Mouse (Mus musculus) thymus, postnatal 14 days (tissue): Measurements from ENCODE around the gene Foxd4.
"Not testable (repeated sequence)": the region's sequence is repeated elsewhere in the genome, so short reads cannot be mapped to it uniquely, and the experiment has no call there.

Source experiments
- DNase-seq: peaks from one replicate; pipeline ENCODE4 v3.0.0; 2021

Gene Foxd4

DNA sequence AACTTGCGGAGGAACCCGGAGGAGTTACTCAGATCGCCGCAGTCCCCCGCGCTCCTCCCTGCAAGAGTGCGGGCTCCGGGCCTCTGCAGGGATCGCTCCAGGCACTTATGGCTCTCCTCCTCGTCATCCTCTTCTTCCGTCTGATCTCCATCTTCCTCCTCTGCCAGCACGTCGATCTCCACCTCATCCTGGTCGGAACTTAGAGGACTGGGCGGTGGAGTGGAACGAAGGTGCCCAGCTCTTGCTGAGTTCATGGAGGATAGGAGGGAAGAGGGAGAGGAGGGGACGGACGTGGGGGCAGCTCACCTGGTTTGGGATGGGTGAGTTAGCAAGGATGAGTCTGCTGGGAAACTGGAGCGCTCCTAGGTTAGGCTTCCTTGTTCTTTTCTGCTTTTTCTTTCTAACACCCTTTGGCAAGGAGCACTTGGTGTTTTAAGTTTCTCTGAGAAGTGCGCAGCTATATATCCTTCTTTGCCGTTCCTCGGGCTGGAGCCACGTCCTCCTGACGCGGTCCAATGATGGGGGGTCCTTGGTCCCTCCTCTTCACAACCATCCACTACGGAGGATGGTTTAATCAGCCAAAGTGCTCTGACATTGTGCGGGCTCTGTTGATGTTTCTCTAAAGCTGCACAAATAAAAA, at the start of gene Foxd4:
Gene Foxd4, minus strand, starts transcription at position 617 of the 640 bp plus-strand sequence.
- no peak for DNase-seq

GRCm38 (mm10) chr19:24945521-24946262, 44.7 kb upstream of the Foxd4 start:
- no peak for DNase-seq

GRCm38 (mm10) chr19:24937084-24937483, 36.1 kb upstream of the Foxd4 start:
- no peak for DNase-seq

GRCm38 (mm10) chr19:24929041-24929440, 28.0 kb upstream of the Foxd4 start:
- DNase-seq = no peak

DNA sequence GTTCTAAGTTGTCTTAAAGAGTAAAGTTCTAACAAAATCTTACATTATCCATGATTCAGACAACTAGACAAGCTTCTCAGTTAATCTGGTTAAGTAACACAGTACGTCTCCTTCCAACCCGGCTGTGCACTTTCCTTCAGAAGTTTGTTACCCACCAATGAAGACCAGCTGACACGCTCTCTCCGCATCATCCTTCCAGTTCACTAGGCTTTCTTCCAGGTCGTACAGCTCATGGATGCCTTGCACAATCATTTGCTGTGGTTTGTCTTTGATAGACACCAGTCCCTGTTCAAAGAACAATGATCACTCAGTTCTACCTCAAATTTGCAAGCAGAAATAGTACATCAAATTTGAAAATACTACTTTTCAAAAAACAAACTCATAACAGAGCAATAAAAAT, 19.9 kb upstream of the Foxd4 start:
- DNase-seq = no peak

- no peak for DNase-seq
Observed at GRCm38 (mm10) chr19:24908385-24909155, 7.6 kb upstream of the Foxd4 start.

GRCm38 (mm10) chr19:24907655-24908054, 6.7 kb upstream of the Foxd4 start:
- no peak for DNase-seq

- no peak for DNase-seq
Observed at GRCm38 (mm10) chr19:24902821-24903220, 1.8 kb upstream of the Foxd4 start.

GRCm38 (mm10) chr19:24902256-24902655, 1.3 kb upstream of the Foxd4 start:
- DNase-seq = no peak

DNA sequence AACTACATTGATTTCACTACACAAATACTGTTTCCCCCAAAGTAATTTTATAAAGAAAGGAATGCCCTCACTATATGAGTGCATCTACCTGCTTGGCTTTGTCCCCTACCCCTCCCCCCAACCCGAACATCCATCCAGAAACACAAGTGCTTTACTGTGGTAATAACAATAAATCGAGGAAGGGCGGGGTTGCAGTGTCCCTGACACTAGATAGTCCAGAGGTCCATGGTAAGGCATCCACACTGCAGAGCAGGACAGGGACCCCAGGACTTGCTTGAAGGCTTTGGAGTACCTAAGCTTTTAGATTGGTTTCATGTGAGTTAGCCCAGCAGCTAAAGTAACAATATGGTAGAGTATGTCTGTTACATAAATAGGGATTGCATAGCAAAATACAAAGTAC, 669 bp upstream of the Foxd4 start:
- no peak for DNase-seq

- DNase-seq = peak; percentile 15
Observed at GRCm38 (mm10) chr19:24899578-24900544, 1.1 kb downstream of the Foxd4 start.

DNA sequence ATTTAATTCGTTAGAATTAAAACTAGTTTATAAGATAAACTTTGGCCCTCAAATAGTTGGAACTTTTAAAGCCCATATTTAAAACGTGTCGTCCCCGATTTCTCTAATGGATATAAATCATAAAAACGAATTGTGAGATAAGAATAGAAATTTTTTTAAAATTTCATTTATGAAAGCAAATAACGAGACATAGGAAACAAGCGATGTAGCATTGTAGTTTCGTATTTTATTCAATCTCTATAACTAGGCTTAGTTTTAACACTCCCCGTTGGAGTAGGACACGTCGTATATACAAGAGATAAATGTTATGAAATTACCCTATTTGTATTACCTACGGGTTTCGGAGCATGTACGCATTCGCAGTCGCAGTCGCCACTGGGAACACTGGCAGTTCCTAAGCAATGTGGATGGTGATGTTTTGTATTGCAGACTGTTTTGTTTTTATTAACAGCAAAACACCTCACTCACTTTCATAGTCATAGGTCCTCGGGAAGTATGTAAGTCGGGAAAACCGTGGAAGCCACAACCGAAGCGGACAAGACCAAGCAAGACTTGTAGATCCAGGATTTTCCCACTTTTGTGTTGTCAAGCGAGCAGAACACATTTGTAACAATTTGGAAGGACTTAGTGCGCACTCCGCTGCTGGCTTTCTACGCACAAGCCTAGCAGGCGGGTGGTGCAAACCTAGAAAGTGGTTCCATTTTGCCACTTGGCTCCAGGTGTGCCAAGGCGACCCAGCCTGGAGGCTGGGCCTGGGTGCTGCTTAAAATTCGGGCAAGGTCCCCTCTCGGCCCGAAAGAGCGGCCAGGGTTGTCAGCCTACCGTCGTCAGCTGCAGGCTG, 2.0 kb downstream of the Foxd4 start:
- no peak for DNase-seq

DNA sequence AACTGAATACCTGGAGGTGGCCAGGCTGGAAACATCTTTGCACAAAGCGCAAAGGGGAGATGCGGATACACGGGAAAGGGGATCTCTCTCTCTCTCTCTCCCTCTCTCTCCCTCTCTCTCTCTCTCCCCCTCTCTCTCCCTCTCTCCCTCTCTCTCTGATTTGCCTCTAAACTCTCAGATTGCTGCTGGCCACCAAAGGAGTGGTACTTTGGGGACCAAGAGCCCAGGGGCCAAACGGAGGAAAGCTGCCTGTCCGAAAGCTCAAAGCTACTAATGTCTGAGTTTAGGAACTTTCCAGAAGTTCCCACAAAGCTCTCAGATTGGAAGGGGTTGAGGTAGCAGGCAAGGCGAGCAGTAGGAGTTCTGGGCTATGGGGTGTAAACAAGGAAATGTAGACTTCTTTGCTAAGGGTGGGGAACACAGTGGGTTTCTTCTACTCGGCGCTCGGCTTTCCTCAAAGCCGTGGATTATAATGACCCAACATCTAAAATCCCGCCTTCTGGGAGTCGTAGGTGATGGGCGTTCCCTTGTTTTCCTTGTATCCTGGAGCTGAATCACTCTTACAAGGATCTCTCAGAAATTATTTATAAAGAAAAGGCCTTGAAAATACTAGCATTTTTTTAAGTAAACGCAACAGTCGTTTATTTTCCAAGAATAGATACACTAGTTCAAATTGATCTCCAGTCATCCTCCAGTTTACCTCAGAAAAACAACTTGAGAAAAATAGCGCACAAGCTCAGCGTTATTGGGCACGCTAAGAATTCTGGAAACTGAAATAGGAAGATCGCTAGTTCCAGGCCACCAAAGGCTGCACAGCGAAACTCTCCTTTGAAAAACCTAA, 2.9 kb downstream of the Foxd4 start:
- no peak for DNase-seq

GRCm38 (mm10) chr19:24897006-24897895, 3.7 kb downstream of the Foxd4 start:
- DNase-seq = no peak

DNA sequence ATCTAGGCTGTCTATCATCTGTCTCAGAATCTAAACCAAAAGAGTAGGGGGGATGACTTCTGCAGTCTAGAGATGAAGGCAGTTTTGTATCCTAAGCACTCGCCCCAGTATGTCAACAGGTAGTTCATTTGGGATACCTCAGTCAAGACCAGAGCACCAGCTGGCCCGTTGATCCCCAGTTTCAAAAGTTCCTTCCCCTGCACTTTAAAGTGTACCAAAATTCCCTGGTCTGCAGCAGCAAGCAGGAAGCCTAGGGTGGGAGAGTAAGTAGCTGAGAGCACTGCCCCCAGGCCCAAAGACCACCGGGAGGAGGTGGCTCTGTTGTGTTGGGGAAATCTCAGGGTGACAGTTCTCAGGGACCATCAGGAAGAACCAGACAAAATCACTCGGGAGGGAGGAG, 4.5 kb downstream of the Foxd4 start:
- no peak for DNase-seq

DNA sequence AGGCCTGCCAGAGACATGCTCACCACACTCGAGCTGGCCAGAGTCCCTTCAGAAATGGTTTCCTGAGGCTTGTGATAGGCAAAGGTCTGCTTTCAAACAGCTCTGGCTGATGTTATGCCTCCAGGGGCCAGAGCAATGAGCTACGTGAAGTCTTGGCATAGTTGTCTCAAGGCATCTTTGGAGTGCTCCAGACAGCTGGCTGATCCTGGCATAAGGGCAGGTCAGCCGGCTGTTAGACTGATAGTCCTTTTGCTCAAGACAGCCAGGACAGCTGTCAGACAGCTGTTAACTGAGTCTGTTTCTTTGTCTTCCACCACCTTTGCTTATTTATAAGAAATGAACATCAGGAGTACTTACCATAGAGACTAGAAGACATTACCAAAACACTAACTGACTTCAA, 14.1 kb downstream of the Foxd4 start:
- no peak for DNase-seq

DNA sequence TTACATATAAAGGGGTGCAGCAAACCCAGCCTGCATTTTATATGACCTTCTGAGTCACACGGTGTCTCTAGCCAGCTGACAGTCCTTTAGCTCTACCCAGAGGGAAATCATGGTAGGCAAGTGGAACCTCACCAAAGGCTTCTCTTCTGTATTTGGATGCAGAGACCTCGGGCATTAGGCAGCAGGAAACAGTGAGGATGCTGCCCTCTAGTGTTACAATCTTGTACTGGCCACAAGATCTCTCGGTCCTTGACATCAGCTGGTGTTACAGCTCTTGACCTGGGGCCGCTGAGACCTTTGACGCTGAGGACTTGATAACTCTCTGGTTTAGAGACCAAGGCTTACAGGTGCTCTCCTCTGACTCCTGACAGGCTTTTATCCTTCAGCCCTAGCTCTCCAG, 15.5 kb downstream of the Foxd4 start:
- peak; percentile 42 for DNase-seq

GRCm38 (mm10) chr19:24881237-24881636, 19.8 kb downstream of the Foxd4 start:
- no peak for DNase-seq

GRCm38 (mm10) chr19:24875129-24875870, 25.7 kb downstream of the Foxd4 start, which contains the start of gene Gm10053:
Gene Gm10053 (plus strand): TSS chr19:24875686.
- DNase-seq = not testable (repeated sequence)
